Mouse (Mus musculus): Measurements from ENCODE around the gene L3mbtl2. TPM values are rescaled to one million over a fixed set of nuclear protein-coding genes. Genes with fewer than 3 reads are reported as not detected.

Gene L3mbtl2
- polyA plus RNA-seq (2014; fragmentation: Nextera tagmentation; extraction: Ambion mirVana) = 23.4 and 24.5 TPM in 2 replicates

DNA sequence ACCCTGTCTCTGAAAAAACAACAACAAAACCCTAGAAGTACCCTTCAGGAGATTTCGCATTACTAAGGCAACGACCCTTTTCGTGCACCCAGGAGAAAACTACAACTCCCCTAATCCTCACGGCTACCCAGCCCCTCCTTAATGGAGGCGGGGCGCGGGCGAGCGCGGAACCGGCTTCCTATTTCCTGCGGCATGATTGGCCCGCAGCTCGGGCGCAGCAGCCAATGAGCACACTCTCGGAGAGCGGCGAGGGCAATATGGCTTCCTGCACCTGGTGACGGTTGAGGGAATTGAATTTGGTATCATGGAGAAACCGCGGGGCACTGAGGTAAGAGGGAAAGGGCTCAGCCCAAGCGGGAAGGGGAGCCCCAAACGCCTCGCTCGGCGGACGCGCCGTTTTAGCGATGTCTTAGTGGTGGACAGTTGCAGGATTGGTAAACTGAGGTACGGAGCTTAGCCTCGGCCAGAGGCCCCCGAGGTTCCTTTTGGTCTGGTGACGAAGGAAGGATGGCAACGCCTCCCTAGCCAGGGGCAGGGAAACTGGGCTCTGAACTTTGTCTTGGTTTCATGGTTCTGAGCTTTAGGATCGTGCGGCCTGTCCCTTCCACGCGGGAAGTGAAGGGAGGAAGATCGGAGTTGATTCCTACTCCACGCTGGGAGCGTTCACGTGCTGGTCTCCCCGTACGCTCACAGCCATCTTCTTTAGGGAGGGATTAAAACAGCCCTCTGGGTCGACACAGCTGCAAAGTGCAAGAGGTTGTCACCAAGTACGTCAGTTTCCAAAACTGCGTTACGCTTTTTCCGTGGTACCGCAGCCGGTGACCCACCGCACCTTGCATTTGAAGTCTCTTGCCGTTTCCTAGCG is at the start of gene L3mbtl2:
Gene L3mbtl2, plus strand, starts transcription at position 193 of the 865 bp plus-strand sequence.
- Histone ChIP-seq H3K4me2 (ENCODE audit: low read length) (peak within 1 kb of the TSS; percentile 87), H3K9me3 (ENCODE audit: control insufficient read depth, low read length) (no peaks in the 10 kb centered on the region), H3K9ac (ENCODE audit: low read length) (peak within 1 kb of the TSS; percentile 66), H3K4me3 (ENCODE audit: low read depth, low read length) (peak within 1 kb of the TSS; percentile 86), H3K36me3 (ENCODE audit: control insufficient read depth, insufficient read depth, low read length) (peaks cover 19% of the 10 kb centered on the region), H3K27me3 (replicated peaks; ENCODE audit: control insufficient read depth, insufficient read depth, low read length) (no peaks in the 10 kb centered on the region), H3K27ac (ENCODE audit: low read depth) (peak within 1 kb of the TSS; percentile 59), H3K4me1 (replicated peaks; ENCODE audit: control insufficient read depth, insufficient read depth, low read length) (peaks cover 8% of the 10 kb centered on the region)
- ATAC-seq (replicated peaks; ENCODE audit: low FRiP score, low TSS enrichment, low read depth) (peak; percentile 95), DNase-seq (ENCODE audit: low spot score) (peak; percentile 92)
- under 1% methylated on average over 55 of the region's 55 CpGs for WGBS

DNA sequence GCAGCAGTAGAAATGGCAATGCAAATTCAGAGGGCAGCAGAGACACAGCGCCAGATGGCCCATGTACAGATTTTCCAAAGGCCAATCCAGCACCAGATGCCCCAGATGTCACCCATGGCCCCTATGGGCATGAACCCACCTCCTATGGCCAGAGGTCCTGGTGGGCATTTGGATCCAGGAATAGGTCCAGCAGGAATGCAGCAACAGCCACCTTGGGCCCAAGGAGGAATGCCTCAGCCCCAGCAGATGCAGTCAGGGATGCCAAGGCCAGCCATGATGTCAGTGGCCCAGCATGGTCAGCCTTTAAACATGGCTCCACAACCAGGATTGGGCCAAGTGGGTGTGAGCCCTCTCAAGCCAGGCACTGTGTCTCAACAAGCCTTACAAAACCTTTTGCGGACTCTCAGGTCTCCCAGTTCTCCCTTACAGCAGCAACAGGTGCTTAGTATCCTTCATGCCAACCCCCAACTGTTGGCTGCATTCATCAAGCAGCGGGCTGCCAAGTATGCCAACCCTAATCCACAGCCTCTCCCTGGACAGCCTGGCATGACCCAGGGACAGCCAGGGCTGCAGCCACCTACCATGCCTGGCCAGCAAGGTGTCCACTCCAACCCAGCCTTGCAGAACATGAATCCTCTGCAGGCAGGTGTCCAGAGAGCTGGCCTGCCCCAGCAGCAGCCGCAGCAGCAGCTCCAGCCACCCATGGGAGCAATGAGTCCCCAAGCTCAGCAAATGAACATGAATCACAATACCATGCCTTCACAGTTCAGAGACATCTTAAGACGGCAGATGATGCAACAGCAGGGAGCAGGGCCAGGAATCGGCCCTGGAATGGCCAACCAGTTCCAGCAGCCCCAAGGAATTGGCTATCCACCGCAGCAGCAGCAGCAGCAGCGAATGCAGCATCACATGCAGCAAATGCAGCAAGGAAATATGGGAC is 13.9 kb upstream of the L3mbtl2 start:
- H3K4me1 ChIP-seq (replicated peaks; ENCODE audit: control insufficient read depth, insufficient read depth, low read length) = no peaks in the 10 kb centered on the region
- DNase-seq (ENCODE audit: low spot score) (peak; percentile 38), ATAC-seq (replicated peaks; ENCODE audit: low FRiP score, low TSS enrichment, low read depth) (no peak)
- no peaks in the 10 kb centered on the region for H3K27me3 ChIP-seq (replicated peaks; ENCODE audit: control insufficient read depth, insufficient read depth, low read length)
- no peak overlapping the region for H3K4me2 ChIP-seq (ENCODE audit: low read length)
- no peak overlapping the region for H3K27ac ChIP-seq (ENCODE audit: low read depth)
- no peaks in the 10 kb centered on the region for H3K9me3 ChIP-seq (ENCODE audit: control insufficient read depth, low read length)
- no peak overlapping the region for H3K9ac ChIP-seq (ENCODE audit: low read length)
- no peak overlapping the region for H3K4me3 ChIP-seq (ENCODE audit: low read depth, low read length)
- WGBS = 94% methylated on average over 8 of the region's 8 CpGs
- peaks cover 71% of the 10 kb centered on the region for H3K36me3 ChIP-seq (ENCODE audit: control insufficient read depth, insufficient read depth, low read length)

DNA sequence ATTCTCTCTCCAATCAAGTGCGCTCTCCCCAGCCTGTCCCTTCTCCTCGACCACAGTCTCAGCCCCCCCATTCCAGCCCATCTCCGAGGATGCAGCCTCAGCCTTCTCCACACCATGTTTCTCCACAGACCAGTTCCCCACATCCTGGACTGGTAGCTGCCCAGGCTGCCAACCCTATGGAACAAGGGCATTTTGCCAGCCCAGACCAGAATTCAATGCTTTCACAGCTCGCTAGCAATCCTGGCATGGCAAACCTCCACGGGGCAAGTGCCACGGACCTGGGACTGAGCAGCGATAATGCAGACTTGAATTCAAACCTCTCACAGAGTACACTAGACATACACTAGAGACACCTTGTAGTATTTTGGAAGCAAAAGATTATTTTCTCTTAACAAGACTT is 13.1 kb upstream of the L3mbtl2 start:
- ATAC-seq (replicated peaks; ENCODE audit: low FRiP score, low TSS enrichment, low read depth) (no peak), DNase-seq (ENCODE audit: low spot score) (peak; percentile 47)
- H3K4me3 ChIP-seq (ENCODE audit: low read depth, low read length) = no peak overlapping the region
- no peak overlapping the region for H3K9ac ChIP-seq (ENCODE audit: low read length)
- no peak overlapping the region for H3K4me2 ChIP-seq (ENCODE audit: low read length)
- H3K36me3 ChIP-seq (ENCODE audit: control insufficient read depth, insufficient read depth, low read length) = peaks cover 63% of the 10 kb centered on the region
- no peaks in the 10 kb centered on the region for H3K9me3 ChIP-seq (ENCODE audit: control insufficient read depth, low read length)
- no peaks in the 10 kb centered on the region for H3K4me1 ChIP-seq (replicated peaks; ENCODE audit: control insufficient read depth, insufficient read depth, low read length)
- 95% methylated on average over 7 of the region's 7 CpGs for WGBS
- no peaks in the 10 kb centered on the region for H3K27me3 ChIP-seq (replicated peaks; ENCODE audit: control insufficient read depth, insufficient read depth, low read length)
- no peak overlapping the region for H3K27ac ChIP-seq (ENCODE audit: low read depth)

DNA sequence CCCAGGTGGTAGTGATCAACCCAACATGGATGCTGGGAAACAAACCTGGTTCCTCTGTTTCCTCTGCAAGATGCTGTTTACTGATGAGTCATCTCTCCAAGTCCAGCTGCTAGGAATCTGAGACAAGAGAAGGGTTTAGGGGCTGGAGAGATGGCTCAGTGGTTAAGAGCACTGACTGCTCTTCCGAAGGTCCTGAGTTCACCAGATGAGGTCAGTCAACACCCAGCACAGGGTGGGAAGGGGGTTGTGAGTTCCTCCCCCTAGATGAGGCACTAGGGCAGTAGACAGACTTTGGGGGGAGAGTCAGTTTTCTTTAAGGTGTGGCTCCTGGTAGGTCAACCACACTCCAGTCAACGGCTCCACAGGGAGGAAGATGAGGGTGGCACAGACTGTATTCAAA is 2.0 kb upstream of the L3mbtl2 start:
- Histone ChIP-seq H3K9me3 (ENCODE audit: control insufficient read depth, low read length) (no peaks in the 10 kb centered on the region), H3K4me2 (ENCODE audit: low read length) (no peak overlapping the region), H3K27ac (ENCODE audit: low read depth) (no peak overlapping the region), H3K4me1 (replicated peaks; ENCODE audit: control insufficient read depth, insufficient read depth, low read length) (peaks cover 8% of the 10 kb centered on the region), H3K4me3 (ENCODE audit: low read depth, low read length) (no peak overlapping the region), H3K36me3 (ENCODE audit: control insufficient read depth, insufficient read depth, low read length) (no peaks in the 10 kb centered on the region), H3K9ac (ENCODE audit: low read length) (no peak overlapping the region), H3K27me3 (replicated peaks; ENCODE audit: control insufficient read depth, insufficient read depth, low read length) (no peaks in the 10 kb centered on the region)
- WGBS = 86% methylated on average over 2 of the region's 2 CpGs
- ATAC-seq (replicated peaks; ENCODE audit: low FRiP score, low TSS enrichment, low read depth) = no peak
- no peak for DNase-seq (ENCODE audit: low spot score)

DNA sequence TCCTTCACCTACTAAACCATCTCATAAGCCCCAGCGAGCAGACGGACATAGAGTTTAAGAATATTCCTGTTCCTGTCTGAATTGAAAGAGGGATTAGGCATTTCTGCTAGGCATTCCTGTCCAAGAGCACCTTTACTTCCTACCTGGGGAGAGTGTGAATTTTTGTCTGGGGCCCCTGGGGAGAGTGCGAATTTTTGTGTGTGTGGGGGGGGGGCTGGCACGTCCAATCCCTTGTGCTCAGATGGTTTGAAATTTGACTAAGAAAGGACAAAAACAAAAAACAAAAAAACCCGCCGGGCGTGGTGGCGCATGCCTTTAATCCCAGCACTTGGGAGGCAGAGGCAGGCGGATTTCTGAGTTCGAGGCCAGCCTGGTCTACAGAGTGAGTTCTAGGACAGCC is 408 bp upstream of the L3mbtl2 start:
- ATAC-seq (replicated peaks; ENCODE audit: low FRiP score, low TSS enrichment, low read depth) (0 out of 2 replicates have a peak, but pooled peaks have one; percentile 16), DNase-seq (ENCODE audit: low spot score) (no peak)
- Histone ChIP-seq H3K27ac (ENCODE audit: low read depth) (no peak overlapping the region), H3K4me3 (ENCODE audit: low read depth, low read length) (peak overlapping the region; percentile 86), H3K4me1 (replicated peaks; ENCODE audit: control insufficient read depth, insufficient read depth, low read length) (peaks cover 8% of the 10 kb centered on the region), H3K36me3 (ENCODE audit: control insufficient read depth, insufficient read depth, low read length) (peaks cover 12% of the 10 kb centered on the region), H3K9ac (ENCODE audit: low read length) (no peak overlapping the region), H3K27me3 (replicated peaks; ENCODE audit: control insufficient read depth, insufficient read depth, low read length) (no peaks in the 10 kb centered on the region), H3K9me3 (ENCODE audit: control insufficient read depth, low read length) (no peaks in the 10 kb centered on the region), H3K4me2 (ENCODE audit: low read length) (peak overlapping the region; percentile 87)
- 60% methylated on average over 10 of the region's 10 CpGs for WGBS

DNA sequence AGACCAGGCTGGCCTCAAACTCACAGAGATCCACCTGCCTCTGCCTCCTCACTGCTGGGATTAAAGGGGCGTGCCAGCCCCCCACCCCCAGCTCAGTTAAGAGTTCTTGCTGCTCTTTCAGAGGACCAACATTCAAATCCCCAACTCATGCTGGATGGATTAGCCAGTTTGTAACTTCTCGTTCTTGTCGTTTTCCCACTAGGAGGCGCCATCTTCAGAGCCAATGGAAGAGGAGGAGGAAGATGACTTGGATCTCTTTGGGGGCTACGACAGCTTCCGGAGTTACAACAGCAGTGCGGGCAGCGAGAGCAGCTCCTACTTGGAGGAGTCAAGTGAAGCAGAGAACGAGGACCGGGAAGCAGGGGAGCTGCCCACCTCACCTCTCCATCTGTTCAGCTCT is 3.3 kb downstream of the L3mbtl2 start:
- Histone ChIP-seq H3K4me1 (replicated peaks; ENCODE audit: control insufficient read depth, insufficient read depth, low read length) (peaks cover 8% of the 10 kb centered on the region), H3K4me2 (ENCODE audit: low read length) (no peak overlapping the region), H3K27ac (ENCODE audit: low read depth) (no peak overlapping the region), H3K4me3 (ENCODE audit: low read depth, low read length) (no peak overlapping the region), H3K27me3 (replicated peaks; ENCODE audit: control insufficient read depth, insufficient read depth, low read length) (no peaks in the 10 kb centered on the region), H3K36me3 (ENCODE audit: control insufficient read depth, insufficient read depth, low read length) (peaks cover 32% of the 10 kb centered on the region), H3K9ac (ENCODE audit: low read length) (no peak overlapping the region), H3K9me3 (ENCODE audit: control insufficient read depth, low read length) (no peaks in the 10 kb centered on the region)
- DNase-seq (ENCODE audit: low spot score) (no peak), ATAC-seq (replicated peaks; ENCODE audit: low FRiP score, low TSS enrichment, low read depth) (no peak)
- WGBS = 93% methylated on average over 10 of the region's 10 CpGs

DNA sequence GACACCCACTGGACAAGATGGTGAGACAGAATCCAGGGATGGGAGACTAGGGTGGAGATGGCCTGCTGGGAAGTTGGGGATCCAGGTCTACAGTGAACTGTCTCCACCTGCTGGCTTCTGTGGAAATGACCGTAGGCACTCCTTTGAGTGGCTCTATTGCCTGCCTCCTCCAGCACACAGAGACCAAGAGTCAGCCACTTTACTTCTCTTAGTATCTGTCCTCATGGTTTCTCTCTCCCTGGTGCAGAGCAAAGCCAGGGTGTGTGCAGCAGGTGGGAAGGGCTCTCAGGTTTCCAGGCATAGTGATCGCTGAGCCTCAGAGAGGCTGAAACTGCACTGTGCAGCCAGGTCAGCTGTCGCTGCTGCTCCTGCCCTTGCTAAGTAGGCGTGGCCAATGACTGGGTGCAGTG is 6.5 kb downstream of the L3mbtl2 start:
- 77% methylated on average over 4 of the region's 4 CpGs for WGBS
- Histone ChIP-seq H3K36me3 (ENCODE audit: control insufficient read depth, insufficient read depth, low read length) (peaks cover 35% of the 10 kb centered on the region), H3K27ac (ENCODE audit: low read depth) (no peak overlapping the region), H3K4me3 (ENCODE audit: low read depth, low read length) (no peak overlapping the region), H3K27me3 (replicated peaks; ENCODE audit: control insufficient read depth, insufficient read depth, low read length) (no peaks in the 10 kb centered on the region), H3K9ac (ENCODE audit: low read length) (no peak overlapping the region), H3K4me1 (replicated peaks; ENCODE audit: control insufficient read depth, insufficient read depth, low read length) (peaks cover under 1% of the 10 kb centered on the region; the same call in 1 of the 2 replicates), H3K9me3 (ENCODE audit: control insufficient read depth, low read length) (no peaks in the 10 kb centered on the region), H3K4me2 (ENCODE audit: low read length) (no peak overlapping the region)
- DNase-seq (ENCODE audit: low spot score) (peak; percentile 73), ATAC-seq (replicated peaks; ENCODE audit: low FRiP score, low TSS enrichment, low read depth) (no peak)

DNA sequence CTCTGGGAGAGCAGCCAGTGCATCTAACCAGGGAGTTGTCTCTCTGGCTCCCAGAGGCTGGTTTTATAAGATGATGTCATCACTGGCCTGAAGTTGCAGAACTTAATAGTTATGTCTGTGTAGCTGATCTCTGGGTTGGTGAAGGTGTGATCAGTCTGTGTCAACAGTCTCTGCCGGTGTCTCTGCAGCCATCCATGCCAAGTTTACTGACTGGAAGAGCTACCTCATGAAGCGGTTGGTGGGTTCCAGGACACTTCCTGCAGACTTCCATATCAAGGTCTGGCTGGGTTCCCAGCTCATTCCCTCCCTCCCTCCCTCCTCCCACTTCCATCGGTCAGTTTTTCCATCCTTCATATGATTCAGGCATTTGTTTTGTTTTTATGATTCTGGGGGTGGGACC is 12.9 kb downstream of the L3mbtl2 start:
- no peak overlapping the region for H3K4me2 ChIP-seq (ENCODE audit: low read length)
- no peak overlapping the region for H3K9ac ChIP-seq (ENCODE audit: low read length)
- peaks cover 25% of the 10 kb centered on the region for H3K36me3 ChIP-seq (ENCODE audit: control insufficient read depth, insufficient read depth, low read length)
- WGBS = 66% methylated on average over 3 of the region's 3 CpGs
- H3K9me3 ChIP-seq (ENCODE audit: control insufficient read depth, low read length) = no peaks in the 10 kb centered on the region
- H3K4me3 ChIP-seq (ENCODE audit: low read depth, low read length) = no peak overlapping the region
- H3K27me3 ChIP-seq (replicated peaks; ENCODE audit: control insufficient read depth, insufficient read depth, low read length) = no peaks in the 10 kb centered on the region
- no peak overlapping the region for H3K27ac ChIP-seq (ENCODE audit: low read depth)
- no peaks in the 10 kb centered on the region for H3K4me1 ChIP-seq (replicated peaks; ENCODE audit: control insufficient read depth, insufficient read depth, low read length)
- ATAC-seq (replicated peaks; ENCODE audit: low FRiP score, low TSS enrichment, low read depth) (no peak), DNase-seq (ENCODE audit: low spot score) (no peak)

Measured in intestine, embryonic 14.5 days (tissue).